Comparison of ENCODE assay signal across 8 mouse cellular contexts in genomic region chr5:108693872-108694288, GRCm38 (mm10). TPM values are rescaled to one million over a fixed set of nuclear protein-coding genes. Genes with fewer than 3 reads are reported as not detected.
A peak's percentile ranks its signal among the peaks of the same experiment; 100 is the strongest.
DNase-seq lines count a peak whose midpoint lies in the region; ATAC-seq lines count a peak whose summit lies in the region.

No protein-coding gene starts in this region.

- peak; percentile 93 for DNase-seq in R1 (ENCODE audit: low read depth, low spot score)
- DNase-seq in cerebellum, postnatal 10 days: peak; percentile 80 to 86
- DNase-seq in gastrocnemius, adult 18-20 months (ENCODE audit: low spot score): peak; percentile 84
- peak; percentile 82 for DNase-seq in left cerebral cortex, postnatal 4 days
- DNase-seq in midbrain, embryonic 11.5 days (ENCODE audit: low spot score, missing footprints): peak; percentile 97
- peak; percentile 85 for DNase-seq in right cerebral cortex, postnatal 4 days
- DNase-seq in urinary bladder, postnatal 4 days (ENCODE audit: low spot score in 2 of 2): peak; percentile 83 to 92

- no peaks in the 10 kb centered on the region for H3K9me3 ChIP-seq in hindbrain, embryonic 15.5 days
- H3K9me3 ChIP-seq in midbrain, embryonic 11.5 days (ENCODE audit: control insufficient read depth, low read length): no peaks in the 10 kb centered on the region

- WGBS in hindbrain, embryonic 15.5 days: 0% methylated on average over 26 of the region's 43 CpGs
- WGBS in midbrain, embryonic 11.5 days: 0% methylated on average over 36 of the region's 43 CpGs

- peak overlapping the region; percentile 45 for H3K9ac ChIP-seq in hindbrain, embryonic 15.5 days
- peak overlapping the region; percentile 83 for H3K9ac ChIP-seq in midbrain, embryonic 11.5 days (ENCODE audit: low read length)

- H3K4me1 ChIP-seq in hindbrain, embryonic 15.5 days (replicated peaks): peaks cover 17% of the 10 kb centered on the region
- peaks cover 29% of the 10 kb centered on the region for H3K4me1 ChIP-seq in midbrain, embryonic 11.5 days (ENCODE audit: control insufficient read depth, insufficient read depth, low read length)

- intact Hi-C loops in left cerebral cortex, postnatal 4 days (cut with DNase I): no loop called here

- H3K27ac ChIP-seq in hindbrain, embryonic 15.5 days (replicated peaks): no peak overlapping the region
- H3K27ac ChIP-seq in midbrain, embryonic 11.5 days (ENCODE audit: low read depth, low read length): no peak overlapping the region

- peaks cover 28% of the 10 kb centered on the region for H3K27me3 ChIP-seq in hindbrain, embryonic 15.5 days
- peaks cover 14% of the 10 kb centered on the region for H3K27me3 ChIP-seq in midbrain, embryonic 11.5 days (ENCODE audit: control insufficient read depth, insufficient read depth, low read length)

- no peaks in the 10 kb centered on the region for H3K36me3 ChIP-seq in hindbrain, embryonic 15.5 days
- no peaks in the 10 kb centered on the region for H3K36me3 ChIP-seq in midbrain, embryonic 11.5 days (ENCODE audit: control insufficient read depth, insufficient read depth, low read length)

- ATAC-seq in hindbrain, embryonic 15.5 days (ENCODE audit: low FRiP score, low read depth): peak; percentile 94
- ATAC-seq in midbrain, embryonic 11.5 days (ENCODE audit: low FRiP score): peak; percentile 94

- H3K4me2 ChIP-seq in hindbrain, embryonic 15.5 days: peak overlapping the region; percentile 91
- H3K4me2 ChIP-seq in midbrain, embryonic 11.5 days: peak overlapping the region; percentile 80

- peak overlapping the region; percentile 81 for H3K4me3 ChIP-seq in hindbrain, embryonic 15.5 days
- H3K4me3 ChIP-seq in midbrain, embryonic 11.5 days (ENCODE audit: low read depth, low read length): peak overlapping the region; percentile 92

RNA-seq across cellular contexts. Expression of gene Fgfrl1, which starts 1.7 kb away (rescaled TPM):
- total RNA-seq in gastrocnemius, adult 18-20 months (2021): 10 to 100 TPM; 23.3 to 29.9 TPM
- polyA plus RNA-seq in hindbrain, embryonic 15.5 days (2015; fragmentation: Nextera tagmentation; extraction: Ambion mirVana): 8.1 and 8.9 TPM in 2 replicates
- total RNA-seq in left cerebral cortex, postnatal 4 days (2021): 10 to 100 TPM; 17.3 to 17.6 TPM
- 11.9 and 15.0 TPM in 2 replicates for polyA plus RNA-seq in midbrain, embryonic 11.5 days (2014; fragmentation: Nextera tagmentation; extraction: Ambion mirVana)

RNA-seq across cellular contexts. Expression of gene Slc26a1, which starts 18.5 kb away (rescaled TPM):
- under 1 TPM in 1 of 2 experiments, not detected in 1; 0.12 TPM for total RNA-seq in gastrocnemius, adult 18-20 months (2021)
- 3.0 and 4.1 TPM in 2 replicates for polyA plus RNA-seq in hindbrain, embryonic 15.5 days (2015; fragmentation: Nextera tagmentation; extraction: Ambion mirVana)
- 1 to 10 TPM; 3.8 to 4.2 TPM for total RNA-seq in left cerebral cortex, postnatal 4 days (2021)
- 0.69 and 0.81 TPM in 2 replicates for polyA plus RNA-seq in midbrain, embryonic 11.5 days (2014; fragmentation: Nextera tagmentation; extraction: Ambion mirVana)

RNA-seq across cellular contexts. Expression of gene Dgkq, which starts 24.4 kb away (rescaled TPM):
- total RNA-seq in gastrocnemius, adult 18-20 months (2021): 1 to 10 TPM; 2.4 to 3.9 TPM
- 31.0 and 32.9 TPM in 2 replicates for polyA plus RNA-seq in hindbrain, embryonic 15.5 days (2015; fragmentation: Nextera tagmentation; extraction: Ambion mirVana)
- 10 to 100 TPM; 55.4 to 68.1 TPM for total RNA-seq in left cerebral cortex, postnatal 4 days (2021)
- 8.6 TPM in 2 replicates for polyA plus RNA-seq in midbrain, embryonic 11.5 days (2014; fragmentation: Nextera tagmentation; extraction: Ambion mirVana)

RNA-seq across cellular contexts. Expression of gene Idua, which starts 33.7 kb away (rescaled TPM):
- total RNA-seq in gastrocnemius, adult 18-20 months (2021): 1 to 10 TPM; 8.2 to 10.0 TPM
- polyA plus RNA-seq in hindbrain, embryonic 15.5 days (2015; fragmentation: Nextera tagmentation; extraction: Ambion mirVana): 11.0 and 11.8 TPM in 2 replicates
- total RNA-seq in left cerebral cortex, postnatal 4 days (2021): 1 to 10 TPM; 9.8 to 9.9 TPM
- 9.2 TPM in 2 replicates for polyA plus RNA-seq in midbrain, embryonic 11.5 days (2014; fragmentation: Nextera tagmentation; extraction: Ambion mirVana)

Comparison
In these comparisons a context has a peak if more than half of its experiments do, and no peak if none do; other contexts are left out.
1. RNA of gene Slc26a1, which starts 18.5 kb away (total RNA-seq): 3.8 to 4.2 TPM in left cerebral cortex, postnatal 4 days; 0.12 TPM in gastrocnemius, adult 18-20 months; every median in the first group is over 4 times any median in the second.
2. RNA of gene Dgkq, which starts 24.4 kb away (total RNA-seq): 55.4 to 68.1 TPM in left cerebral cortex, postnatal 4 days; 2.4 to 3.9 TPM in gastrocnemius, adult 18-20 months; every median in the first group is over 10 times any median in the second.
3. Peak in every context shown above with its lines, with median percentiles within 50 percentile points of each other: DNase-seq.